Mouse (Mus musculus) spleen, adult 2 months (tissue): ENCODE measurements at regions not wholly inside any gene's neighbourhood (a gene's known extent, or its start where the extent isn't known, plus 50 kb on each side); places are given as distances from the start of the nearest gene placed in this dataset.

ENCODE experiments used
- CTCF ChIP-seq: fragments of 200-500 bp; IDR thresholded peaks from 2 replicates; pipeline ENCODE4 v1.5.1; 2011; ENCODE audit warnings: mild to moderate bottlenecking, inconsistent platforms; ENCODE audit not compliant: insufficient read depth, insufficient read length, insufficient replicate concordance; ENCODE audit errors: extremely low read depth
- POLR2A ChIP-seq: fragments of 200-500 bp; IDR thresholded peaks from 2 replicates; pipeline ENCODE4 v1.6.1; 2011; ENCODE audit warnings: low read depth, low read length, inconsistent platforms

- no peak for TF ChIP-seq POLR2A
- TF ChIP-seq CTCF = no peak
These were observed 155.8 kb upstream of the Jun start for GRCm38 (mm10) chr4:95207783-95208182.
